Mouse (Mus musculus) heart, postnatal 0 days (tissue): ENCODE results near the gene Mycbpap. TPM values are rescaled to one million over a fixed set of nuclear protein-coding genes. Genes with fewer than 3 reads are reported as not detected.

ENCODE experiments used
- ATAC-seq: fragments of 200-750 bp; cut with Nextera tagmentation; 2 replicates; pipeline ENCODE4 v1.8.0; 2017; ENCODE audit warnings: low read depth, moderate number of reproducible peaks, moderate library complexity; ENCODE audit not compliant: insufficient read depth
- DNase-seq: peaks from one replicate; pipeline ENCODE4 v3.0.0-alpha.2; 2016; ENCODE audit warnings: low spot score
- H3K27ac ChIP-seq: fragments of 300-500 bp; sonication (generic); 2 replicates; pipeline ENCODE4 v1.5.1; 2014; ENCODE audit warnings: low read depth, mild to moderate bottlenecking
- H3K27me3 ChIP-seq: fragments of 300-500 bp; sonication (generic); 2 replicates; pipeline ENCODE4 v1.6.1; 2014; ENCODE audit warnings: low read length, mixed read lengths; ENCODE audit not compliant: control insufficient read depth, insufficient read depth
- H3K36me3 ChIP-seq: fragments of 300-500 bp; sonication (generic); replicated peaks from 2 replicates; pipeline ENCODE4 v1.6.1; 2014; ENCODE audit warnings: low read length, mixed read lengths; ENCODE audit not compliant: control insufficient read depth, insufficient read depth
- H3K4me1 ChIP-seq: fragments of 300-500 bp; sonication (generic); 2 replicates; pipeline ENCODE4 v1.6.1; 2014; ENCODE audit warnings: antibody characterized with exemption; ENCODE audit not compliant: control insufficient read depth, insufficient read depth
- H3K4me2 ChIP-seq: fragments of 300-500 bp; sonication (generic); 2 replicates; pipeline ENCODE4 v1.6.1; 2014; ENCODE audit warnings: low read depth, mild to moderate bottlenecking, low read length, moderate library complexity
- H3K4me3 ChIP-seq: fragments of 300-500 bp; sonication (generic); 2 replicates; pipeline ENCODE4 v1.5.1; 2014; ENCODE audit warnings: low read depth, low read length
- H3K9ac ChIP-seq: fragments of 300-500 bp; sonication (generic); replicated peaks from 2 replicates; pipeline ENCODE4 v1.6.1; 2014; ENCODE audit warnings: low read depth, low read length, mixed read lengths
- H3K9me3 ChIP-seq: fragments of 300-500 bp; sonication (generic); replicated peaks from 2 replicates; pipeline ENCODE4 v1.6.1; 2016; ENCODE audit warnings: low read length; ENCODE audit not compliant: control insufficient read depth
- CTCF ChIP-seq: IDR thresholded peaks from 2 replicates; pipeline ENCODE4 v1.5.1; 2016; ENCODE audit warnings: antibody characterized with exemption, control low read depth, low read depth
- EP300 ChIP-seq: IDR thresholded peaks from 2 replicates; pipeline ENCODE4 v1.6.1; 2016; ENCODE audit warnings: antibody characterized with exemption, low read depth
- WGBS: fragments of 180-500 bp; shearing (Covaris S2); extraction: QIAGEN DNeasy Blood & Tissue Kit; methylation state at CpG from one replicate; pipeline ENCODE4 v1.1.7; 2014; 5-methylcytosine and 5-hydroxymethylcytosine counted together
- polyA plus RNA-seq: library from polyadenylated mRNA; unstranded; fragments of >200 nt; fragmentation: Nextera tagmentation; extraction: Ambion mirVana; gene quantifications from 2 replicates; pipeline ENCODE4 v1.2.1, GENCODE M21; 2015
- total RNA-seq: library from RNA; depleted of rRNA; stranded (reverse); fragments of >200 nt; gene quantifications from 2 replicates; pipeline ENCODE4 v1.2.3, GENCODE M21; 2014; ENCODE audit warnings: low replicate concordance

The Mycbpap gene
- total and polyA plus RNA-seq, 2 experiments from 2014 or later = 3.2 to 3.5 TPM

- Histone ChIP-seq H3K36me3 (no peaks in the 10 kb centered on the region), H3K27ac (no peak overlapping the region), H3K4me2 (no peak overlapping the region), H3K9ac (no peak overlapping the region), H3K9me3 (no peaks in the 10 kb centered on the region), H3K4me1 (peaks cover 29% of the 10 kb centered on the region), H3K27me3 (peaks cover 16% of the 10 kb centered on the region), H3K4me3 (no peak overlapping the region)
- ATAC-seq = no peak
- TF ChIP-seq CTCF = no peak
- TF ChIP-seq EP300 = no peak
- 42% methylated on average over 4 of the region's 4 CpGs for WGBS
- no peak for DNase-seq
Measured at GRCm38 (mm10) chr11:94468582-94469064, 52.9 kb downstream of the Mycbpap start.

DNA sequence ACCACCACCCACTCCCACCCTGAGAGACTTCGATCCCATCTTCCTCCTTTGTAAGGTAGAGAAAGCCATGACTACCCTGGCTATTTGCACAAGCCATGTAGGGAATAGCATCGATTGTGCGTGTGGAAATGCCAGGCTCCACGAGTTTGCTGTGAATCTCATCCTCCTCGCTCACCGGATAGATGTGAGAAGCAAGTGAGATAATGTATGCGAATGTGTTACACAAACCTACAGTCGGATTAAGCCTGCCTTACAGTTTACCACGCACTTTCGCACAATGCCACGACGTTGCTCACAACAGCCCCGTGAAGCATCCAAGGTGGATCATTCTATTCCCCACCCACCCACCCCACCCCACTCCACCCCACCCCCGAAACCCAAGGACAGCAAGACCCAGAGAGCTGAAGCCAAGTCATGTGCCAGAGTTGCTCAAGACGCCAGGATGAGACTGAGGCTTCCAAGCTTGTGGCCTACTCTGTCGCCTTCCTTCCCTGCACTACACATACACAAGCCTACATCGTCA lies 55.1 kb downstream of the Mycbpap start:
- H3K27me3 ChIP-seq = peaks cover 1% of the 10 kb centered on the region; the same call in 1 of the 2 replicates
- H3K27ac ChIP-seq = no peak overlapping the region
- no peak for DNase-seq
- no peak overlapping the region for H3K4me3 ChIP-seq
- H3K9me3 ChIP-seq = no peaks in the 10 kb centered on the region
- no peak overlapping the region for H3K9ac ChIP-seq
- no peaks in the 10 kb centered on the region for H3K36me3 ChIP-seq
- no peak for ATAC-seq
- H3K4me2 ChIP-seq = no peak overlapping the region
- WGBS = 89% methylated on average over 17 of the region's 17 CpGs
- H3K4me1 ChIP-seq = peaks cover 27% of the 10 kb centered on the region
- TF ChIP-seq CTCF (no peak), EP300 (no peak)

DNA sequence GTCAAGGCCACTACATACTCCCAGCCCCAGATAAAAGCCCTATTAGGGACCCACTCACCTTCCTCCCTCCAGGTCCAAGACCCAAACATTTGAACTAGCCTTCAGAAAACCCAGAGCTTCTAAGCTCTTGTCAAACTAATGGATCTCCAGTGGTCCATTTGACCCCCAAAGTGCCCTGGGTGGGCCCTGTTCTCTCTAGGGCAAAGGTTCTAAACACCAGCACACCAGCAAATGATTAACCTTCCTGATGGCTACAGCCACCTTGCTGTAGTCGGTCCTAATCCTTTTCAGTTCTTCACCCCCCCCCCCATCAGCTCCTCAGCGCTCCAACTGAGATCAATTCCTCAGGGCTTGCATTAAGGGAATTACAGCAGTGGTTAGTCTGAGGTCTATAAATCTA lies 57.4 kb downstream of the Mycbpap start:
- H3K36me3 ChIP-seq = no peaks in the 10 kb centered on the region
- no peaks in the 10 kb centered on the region for H3K27me3 ChIP-seq
- no peak overlapping the region for H3K27ac ChIP-seq
- WGBS = 71% methylated on average over 2 of the region's 2 CpGs
- DNase-seq = no peak
- no peak overlapping the region for H3K9ac ChIP-seq
- H3K4me3 ChIP-seq = no peak overlapping the region
- no peak for TF ChIP-seq CTCF
- no peak for TF ChIP-seq EP300
- H3K9me3 ChIP-seq = no peaks in the 10 kb centered on the region
- H3K4me1 ChIP-seq = peaks cover 21% of the 10 kb centered on the region
- no peak overlapping the region for H3K4me2 ChIP-seq
- no peak for ATAC-seq

DNA sequence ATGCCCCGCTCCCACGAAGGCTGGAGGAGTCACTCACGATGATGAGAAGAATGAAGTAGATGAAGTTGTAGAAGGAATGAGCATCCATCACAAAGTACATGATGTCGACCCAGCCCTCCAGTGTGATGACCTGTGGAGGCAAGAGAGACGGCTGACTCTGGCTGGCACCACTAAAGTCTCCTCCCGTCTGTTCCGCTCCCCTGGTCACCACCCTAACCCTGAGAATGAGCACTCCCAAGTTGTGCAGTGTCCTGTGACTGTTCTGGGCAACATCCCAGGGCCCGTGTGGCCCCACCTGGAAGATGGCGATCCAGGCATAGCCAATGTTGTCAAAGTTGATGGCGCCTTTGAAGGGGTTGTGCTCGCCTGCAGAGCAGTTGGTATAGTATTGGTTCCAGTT lies 59.7 kb downstream of the Mycbpap start:
- H3K4me2 ChIP-seq = no peak overlapping the region
- ATAC-seq = no peak
- no peaks in the 10 kb centered on the region for H3K36me3 ChIP-seq
- peaks cover 6% of the 10 kb centered on the region; the same call in 1 of the 2 replicates for H3K4me1 ChIP-seq
- no peak overlapping the region for H3K27ac ChIP-seq
- no peak overlapping the region for H3K4me3 ChIP-seq
- TF ChIP-seq EP300 (no peak), CTCF (no peak)
- 94% methylated on average over 11 of the region's 11 CpGs for WGBS
- no peaks in the 10 kb centered on the region for H3K9me3 ChIP-seq
- DNase-seq = no peak
- no peak overlapping the region for H3K9ac ChIP-seq
- H3K27me3 ChIP-seq = no peaks in the 10 kb centered on the region

GRCm38 (mm10) chr11:94457001-94457400 lies 64.5 kb downstream of the Mycbpap start:
- H3K36me3 ChIP-seq = no peaks in the 10 kb centered on the region
- H3K27me3 ChIP-seq = no peaks in the 10 kb centered on the region
- DNase-seq (no peak), ATAC-seq (no peak)
- H3K4me2 ChIP-seq = no peak overlapping the region
- no peak overlapping the region for H3K27ac ChIP-seq
- no peak overlapping the region for H3K4me3 ChIP-seq
- WGBS = 83% methylated on average over 15 of the region's 15 CpGs
- H3K4me1 ChIP-seq = peaks cover 3% of the 10 kb centered on the region; the same call in 1 of the 2 replicates
- TF ChIP-seq CTCF = no peak
- TF ChIP-seq EP300 = no peak
- no peaks in the 10 kb centered on the region for H3K9me3 ChIP-seq
- no peak overlapping the region for H3K9ac ChIP-seq

GRCm38 (mm10) chr11:94456347-94456746 lies 65.2 kb downstream of the Mycbpap start:
- TF ChIP-seq EP300 (no peak), CTCF (no peak)
- no peak for ATAC-seq

More at GRCm38 (mm10) chr11:94456347-94456746, 65.2 kb downstream of the Mycbpap start:
- Histone ChIP-seq H3K9me3 (no peaks in the 10 kb centered on the region), H3K27ac (no peak overlapping the region), H3K27me3 (no peaks in the 10 kb centered on the region), H3K4me1 (peaks cover 9% of the 10 kb centered on the region; the same call in 1 of the 2 replicates), H3K9ac (no peak overlapping the region), H3K4me2 (no peak overlapping the region), H3K4me3 (no peak overlapping the region), H3K36me3 (no peaks in the 10 kb centered on the region)
- DNase-seq = no peak
- WGBS = 55% methylated on average over 3 of the region's 3 CpGs
